Mouse (Mus musculus) MEL (cell line): ENCODE measurements around the gene Tmem236. TPM values are rescaled to one million over a fixed set of nuclear protein-coding genes. Genes with fewer than 3 reads are reported as not detected.

ENCODE experiments used
- DNase-seq: peaks from one replicate; pipeline ENCODE4 v3.0.0; 2011; ENCODE audit warnings: low read depth, low spot score
- H3K27ac ChIP-seq: 2 replicates; pipeline ENCODE4 v1.5.1; 2012; ENCODE audit warnings: low read depth, mild to moderate bottlenecking, control low read depth, low read length, moderate library complexity; ENCODE audit not compliant: control insufficient read depth
- H3K27me3 ChIP-seq, 2 experiments: fragments of 150-350 bp in 1 of 2; sonication (generic) in 1 of 2; 2 replicates each; pipeline ENCODE4 v1.6.1; 2012; ENCODE audit warnings: low read length in 2 of 2, mild to moderate bottlenecking in 2 of 2, improper control_type of control experiment in 1 of 2, moderate library complexity in 1 of 2; ENCODE audit not compliant: insufficient read depth in 2 of 2, control insufficient read depth in 1 of 2
- H3K36me3 ChIP-seq, 2 experiments: 2 replicates each; pipeline ENCODE4 v1.6.1; 2012 to 2014; ENCODE audit warnings: low read length in 2 of 2, improper control_type of control experiment in 1 of 2, inconsistent platforms in 1 of 2, mild to moderate bottlenecking in 1 of 2; ENCODE audit not compliant: insufficient read depth in 2 of 2, control insufficient read depth in 1 of 2
- H3K4me1 ChIP-seq, 2 experiments: fragments of 150-350 bp in 1 of 2; sonication (generic) in 1 of 2; 2 replicates each; pipeline ENCODE4 v1.6.1; 2012; ENCODE audit warnings: low read length in 2 of 2, improper control_type of control experiment in 1 of 2, mild to moderate bottlenecking in 1 of 2; ENCODE audit not compliant: insufficient read depth in 2 of 2, control insufficient read depth in 1 of 2
- H3K4me3 ChIP-seq, 2 experiments: fragments of 150-350 bp in 1 of 2; sonication (generic) in 1 of 2; 2 replicates each; pipeline ENCODE4 v1.5.1; 2012; ENCODE audit warnings: low read depth in 2 of 2, low read length in 2 of 2, mild to moderate bottlenecking in 2 of 2, moderate library complexity in 2 of 2, control low read depth in 1 of 2, improper control_type of control experiment in 1 of 2; ENCODE audit not compliant: control insufficient read depth in 1 of 2, insufficient read depth in 1 of 2
- H3K79me2 ChIP-seq: 2 replicates; pipeline ENCODE4 v1.6.1; 2012; ENCODE audit warnings: mild to moderate bottlenecking, low read length, moderate library complexity; ENCODE audit not compliant: control insufficient read depth, poor library complexity, insufficient read depth
- H3K9ac ChIP-seq: 2 replicates; pipeline ENCODE4 v1.6.1; 2012; ENCODE audit warnings: low read depth, mild to moderate bottlenecking, control low read depth, low read length, moderate library complexity; ENCODE audit not compliant: control insufficient read depth, poor library complexity, severe bottlenecking
- H3K9me3 ChIP-seq: fragments of 150-350 bp; sonication (generic); replicated peaks from 2 replicates; pipeline ENCODE4 v1.6.1; 2012; ENCODE audit warnings: mild to moderate bottlenecking, low read length, improper control_type of control experiment, moderate library complexity; ENCODE audit not compliant: insufficient read depth
- BHLHE40 ChIP-seq: IDR thresholded peaks from 2 replicates; pipeline ENCODE4 v1.6.1; 2012; ENCODE audit warnings: low read depth, mild to moderate bottlenecking, inconsistent platforms, low read length, improper control_type of control experiment, borderline replicate concordance
- CHD2 ChIP-seq: IDR thresholded peaks from 2 replicates; pipeline ENCODE4 v1.6.1; 2011; ENCODE audit warnings: low read length, improper control_type of control experiment
- ETS1 ChIP-seq: IDR thresholded peaks from 2 replicates; pipeline ENCODE4 v1.6.1; 2012; ENCODE audit warnings: low read depth, mild to moderate bottlenecking, inconsistent platforms, low read length, improper control_type of control experiment, moderate library complexity
- GATA1 ChIP-seq: IDR thresholded peaks from 2 replicates; pipeline ENCODE4 v1.6.1; 2011; ENCODE audit warnings: low read depth, low read length, improper control_type of control experiment
- MAFK ChIP-seq: IDR thresholded peaks from 2 replicates; pipeline ENCODE4 v1.6.1; 2011; ENCODE audit warnings: low read depth, mild to moderate bottlenecking, low read length, improper control_type of control experiment, borderline replicate concordance
- MXI1 ChIP-seq: IDR thresholded peaks from 2 replicates; pipeline ENCODE4 v1.6.1; 2011; ENCODE audit warnings: mild to moderate bottlenecking, low read depth, low read length, improper control_type of control experiment
- POLR2AphosphoS2 ChIP-seq: IDR thresholded peaks from 2 replicates; pipeline ENCODE4 v1.6.1; 2011; ENCODE audit warnings: low read length, improper control_type of control experiment
- RAD21 ChIP-seq: IDR thresholded peaks from 2 replicates; pipeline ENCODE4 v1.6.1; 2011; ENCODE audit warnings: mild to moderate bottlenecking, low read depth, low read length, improper control_type of control experiment
- RCOR1 ChIP-seq: IDR thresholded peaks from 2 replicates; pipeline ENCODE4 v1.6.1; 2012; ENCODE audit warnings: low read depth, mild to moderate bottlenecking, inconsistent platforms, low read length, improper control_type of control experiment
- TAL1 ChIP-seq: IDR thresholded peaks from 2 replicates; pipeline ENCODE4 v1.6.1; 2012; ENCODE audit warnings: mild to moderate bottlenecking, inconsistent platforms, low read length, moderate library complexity, mixed read lengths
- ZNF384 ChIP-seq: IDR thresholded peaks from 2 replicates; pipeline ENCODE4 v1.6.1; 2012; ENCODE audit warnings: low read depth, mild to moderate bottlenecking, inconsistent platforms, low read length, improper control_type of control experiment
- polyA plus RNA-seq, 2 experiments: library from polyadenylated mRNA; stranded (reverse) in 1 of 2; unstranded in 1 of 2; fragments of >175 nt in 1 of 2; fragments of >200 nt in 1 of 2; gene quantifications; 2 replicates each; pipeline versions ENCODE4 v1.2.1 to v1.2.4; 2012; ENCODE audit warnings: low replicate concordance in 2 of 2, low read depth in 1 of 2; ENCODE audit not compliant: insufficient read length in 2 of 2, insufficient read depth in 1 of 2, missing spikeins in 1 of 2
- total RNA-seq: library from RNA; depleted of rRNA; stranded (reverse); fragments of 300-350 nt; gene quantifications from 2 replicates; pipeline ENCODE4 v1.2.3, GENCODE M21; 2012

Gene Tmem236
- total and polyA plus RNA-seq, 3 experiments, result 0.04 to 0.06 TPM; not detected in 1

GRCm38 (mm10) chr2:14165066-14165465 is 9.3 kb upstream of the Tmem236 start:
- Histone ChIP-seq H3K79me2 (no peaks in the 10 kb centered on the region), H3K9ac (no peak overlapping the region), H3K4me1 (no peaks in the 10 kb centered on the region; a peak in 1 of 4 replicates), H3K27me3 (no peaks in the 10 kb centered on the region), H3K4me3 (no peak overlapping the region), H3K36me3 (peaks cover 0 to 2% of the 10 kb centered on the region in 2 experiments; a peak in 2 of 4 replicates), H3K27ac (no peak overlapping the region)
- DNase-seq, result no peak
- TF ChIP-seq MXI1 (no peak), RAD21 (no peak), MAFK (no peak), BHLHE40 (no peak), ETS1 (no peak), TAL1 (no peak), GATA1 (no peak)
- TF ChIP-seq, all 39 proteins: peak for 0
- H3K9me3 ChIP-seq, result no peaks in the 10 kb centered on the region

- H3K4me1 ChIP-seq, result no peaks in the 10 kb centered on the region; a peak in 1 of 4 replicates
- no peaks in the 10 kb centered on the region for H3K9me3 ChIP-seq
- peaks cover 0 to 2% of the 10 kb centered on the region in 2 experiments; a peak in 2 of 4 replicates for H3K36me3 ChIP-seq
- no peak overlapping the region for H3K27ac ChIP-seq
- H3K79me2 ChIP-seq, result no peaks in the 10 kb centered on the region
- H3K4me3 ChIP-seq, result no peak overlapping the region
- DNase-seq, result no peak
- no peak for TF ChIP-seq ZNF384
- no peak for TF ChIP-seq CHD2
- no peak for TF ChIP-seq ETS1
- H3K9ac ChIP-seq, result no peak overlapping the region
- H3K27me3 ChIP-seq, result no peaks in the 10 kb centered on the region
Measured at GRCm38 (mm10) chr2:14165618-14166344, 8.5 kb upstream of the Tmem236 start.

- Histone ChIP-seq H3K4me1 (no peaks in the 10 kb centered on the region; a peak in 1 of 4 replicates), H3K4me3 (no peak overlapping the region), H3K27me3 (no peaks in the 10 kb centered on the region), H3K36me3 (peaks cover 0 to 2% of the 10 kb centered on the region in 2 experiments; a peak in 2 of 4 replicates), H3K9me3 (no peaks in the 10 kb centered on the region), H3K79me2 (no peaks in the 10 kb centered on the region), H3K9ac (no peak overlapping the region), H3K27ac (no peak overlapping the region)
- TF ChIP-seq POLR2AphosphoS2 (no peak), RCOR1 (no peak)
- no peak for DNase-seq
Measured at GRCm38 (mm10) chr2:14167721-14168120, 6.6 kb upstream of the Tmem236 start.
